Mouse (Mus musculus) myocyte (in vitro differentiated cells): Measurements from ENCODE around the gene Pgs1. TPM values are rescaled to one million over a fixed set of nuclear protein-coding genes. Genes with fewer than 3 reads are reported as not detected.

Experiments
- H3K27me3 ChIP-seq: one replicate; pipeline ENCODE4 v1.6.1; 2011; ENCODE audit not compliant: control insufficient read depth, insufficient read depth, insufficient read length
- H3K36me3 ChIP-seq: one replicate; pipeline ENCODE4 v1.6.1; 2011; ENCODE audit not compliant: control insufficient read depth, insufficient read depth
- H3K4me2 ChIP-seq: one replicate; pipeline ENCODE4 v1.6.1; 2011; ENCODE audit warnings: low read depth, control low read depth
- H3K4me3 ChIP-seq: one replicate; pipeline ENCODE4 v1.5.1; 2011; ENCODE audit warnings: mild to moderate bottlenecking, control low read depth, moderate library complexity
- H3K79me2 ChIP-seq: one replicate; pipeline ENCODE4 v1.6.1; 2011; ENCODE audit not compliant: control insufficient read depth, insufficient read depth
- H3ac ChIP-seq: one replicate; pipeline ENCODE4 v1.6.1; 2011; ENCODE audit not compliant: control insufficient read depth, insufficient read length
- CEBPB ChIP-seq: IDR thresholded peaks from 2 replicates; pipeline ENCODE4 v1.6.1; 2011; ENCODE audit warnings: mild to moderate bottlenecking, moderate library complexity; ENCODE audit not compliant: poor library complexity, insufficient read depth, severe bottlenecking
- E2F4 ChIP-seq: IDR thresholded peaks from one replicate; pipeline ENCODE4 v1.6.1; 2011; ENCODE audit warnings: mild to moderate bottlenecking, control low read depth, moderate library complexity; ENCODE audit not compliant: insufficient read depth
- MAX ChIP-seq: IDR thresholded peaks from one replicate; pipeline ENCODE4 v1.6.1; 2011; ENCODE audit warnings: low read depth, mild to moderate bottlenecking, control low read depth
- MYOD1 ChIP-seq, 3 experiments: IDR thresholded peaks; one replicate each; pipeline ENCODE4 v1.6.1; 2011; ENCODE audit warnings: control low read depth in 2 of 3, low read depth in 2 of 3, mild to moderate bottlenecking in 2 of 3, moderate library complexity in 1 of 3; ENCODE audit not compliant: insufficient read length in 2 of 3, control insufficient read depth in 1 of 3
- MYOG ChIP-seq, 3 experiments: IDR thresholded peaks; one replicate each; pipeline ENCODE4 v1.6.1; 2011; ENCODE audit warnings: control low read depth in 2 of 3, low read depth in 2 of 3, mild to moderate bottlenecking in 2 of 3; ENCODE audit not compliant: insufficient read length in 2 of 3, control insufficient read depth in 1 of 3, insufficient read depth in 1 of 3
- POLR2A ChIP-seq: IDR thresholded peaks from one replicate; pipeline ENCODE4 v1.6.1; 2011; ENCODE audit warnings: low read depth, mild to moderate bottlenecking, control low read depth, moderate library complexity; ENCODE audit not compliant: insufficient read length
- POLR2AphosphoS2 ChIP-seq: IDR thresholded peaks from one replicate; pipeline ENCODE4 v1.6.1; 2011; ENCODE audit warnings: low read depth, control low read depth; ENCODE audit not compliant: insufficient read length
- REST ChIP-seq: IDR thresholded peaks from one replicate; pipeline ENCODE4 v1.6.1; 2011; ENCODE audit warnings: mild to moderate bottlenecking, control low read depth, moderate library complexity; ENCODE audit not compliant: insufficient read depth, insufficient read length
- SRF ChIP-seq: IDR thresholded peaks from one replicate; pipeline ENCODE4 v1.6.1; 2011; ENCODE audit warnings: low read depth; ENCODE audit not compliant: control insufficient read depth, insufficient read length
- TCF12 ChIP-seq: IDR thresholded peaks from one replicate; pipeline ENCODE4 v1.6.1; 2011; ENCODE audit warnings: mild to moderate bottlenecking, control low read depth; ENCODE audit not compliant: poor library complexity, insufficient read depth, severe bottlenecking
- TCF3 ChIP-seq: IDR thresholded peaks from one replicate; pipeline ENCODE4 v1.6.1; 2011; ENCODE audit warnings: low read depth, control low read depth; ENCODE audit not compliant: insufficient read length
- USF1 ChIP-seq: IDR thresholded peaks from one replicate; pipeline ENCODE4 v1.6.1; 2011; ENCODE audit warnings: low read depth, mild to moderate bottlenecking, control low read depth, moderate library complexity
- polyA plus RNA-seq: library from polyadenylated mRNA; unstranded; fragments of >200 nt; fragmentation: generic; extraction: Trizol; gene quantifications from one replicate; pipeline ENCODE4 v1.2.1, GENCODE M21; 2012; ENCODE audit warnings: missing spikeins

Gene Pgs1
- polyA plus RNA-seq, 1 experiment = 61.6 TPM

- Histone ChIP-seq H3ac (no peak overlapping the region), H3K4me2 (no peak overlapping the region), H3K36me3 (peaks cover 20% of the 10 kb centered on the region), H3K27me3 (no peaks in the 10 kb centered on the region), H3K4me3 (no peak overlapping the region), H3K79me2 (peaks cover 76% of the 10 kb centered on the region)
- TF ChIP-seq MYOG (IDR thresholded peaks at IDR 0.05; ENCODE audit: control insufficient read depth in 1 of 3, insufficient read depth in 1 of 3, insufficient read length in 2 of 3, low read depth in 2 of 3) = peak in 1 of 3 experiments; percentile 28
- no peak for TF ChIP-seq REST
Observed at GRCm38 (mm10) chr11:118007460-118008143, 21.5 kb downstream of the Pgs1 start.

DNA sequence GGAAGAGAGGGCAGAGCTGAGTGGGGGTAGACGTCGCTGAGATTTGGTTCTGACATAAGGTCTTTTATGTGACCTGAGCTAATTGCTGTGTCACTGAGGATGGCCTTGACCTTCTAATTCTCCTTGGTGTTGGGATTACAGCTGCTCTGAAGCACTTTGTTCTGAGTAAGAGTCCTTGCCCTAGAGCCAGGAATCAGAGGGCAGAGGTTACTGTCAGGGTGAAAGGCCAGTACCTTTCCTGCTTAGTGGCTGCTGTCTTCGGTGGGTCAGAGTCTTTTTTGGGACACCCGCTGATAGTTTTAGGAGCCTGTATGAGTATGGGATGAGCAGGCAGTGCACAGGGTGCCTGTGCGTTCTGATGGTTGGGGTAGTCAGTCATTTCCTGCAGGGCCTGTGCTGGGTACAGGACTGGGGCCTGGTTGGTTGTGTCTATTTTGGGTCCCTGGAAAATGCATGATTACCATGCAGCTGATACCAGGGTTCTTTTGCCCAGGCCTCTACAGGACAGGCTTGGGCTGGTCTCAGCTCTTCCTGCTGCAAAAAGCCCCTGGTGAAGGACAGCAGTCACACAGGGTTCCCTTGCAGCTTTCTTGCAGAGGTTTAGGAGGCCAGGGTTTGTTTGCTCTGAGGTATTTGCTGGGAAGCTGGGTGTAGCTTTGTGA is 22.2 kb downstream of the Pgs1 start:
- H3K36me3 ChIP-seq = peaks cover 18% of the 10 kb centered on the region
- H3K27me3 ChIP-seq = no peaks in the 10 kb centered on the region
- peaks cover 81% of the 10 kb centered on the region for H3K79me2 ChIP-seq
- H3K4me3 ChIP-seq = no peak overlapping the region
- no peak overlapping the region for H3ac ChIP-seq
- no peak for TF ChIP-seq POLR2AphosphoS2
- TF ChIP-seq TCF3 = no peak
- TF ChIP-seq REST = no peak
- TF ChIP-seq USF1 = no peak
- no peak for TF ChIP-seq TCF12
- TF ChIP-seq MYOD1 (IDR thresholded peaks at IDR 0.05; ENCODE audit: control insufficient read depth in 1 of 3, insufficient read length in 2 of 3, low read depth in 2 of 3) = no peak
- TF ChIP-seq POLR2A = no peak
- H3K4me2 ChIP-seq = no peak overlapping the region

DNA sequence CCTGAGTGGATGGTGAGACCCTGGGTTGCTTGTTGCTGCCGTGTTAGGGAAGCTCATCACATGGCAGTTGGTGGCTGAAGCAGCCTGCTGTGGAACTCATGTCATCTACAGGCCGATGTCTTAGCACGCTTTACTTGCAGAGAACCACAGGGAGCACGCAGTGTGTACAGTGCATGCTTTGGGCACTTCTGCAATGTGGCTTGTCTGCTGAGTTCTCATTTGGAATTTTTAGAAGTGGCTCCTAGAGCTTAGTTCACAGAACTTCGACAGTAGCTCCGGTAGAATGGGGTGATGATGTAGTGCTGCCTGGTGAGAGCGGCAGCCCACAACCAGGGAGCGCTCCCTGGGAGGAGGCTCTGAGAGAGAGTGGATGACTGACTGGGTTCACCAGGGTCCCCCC is 22.8 kb downstream of the Pgs1 start:
- Histone ChIP-seq H3ac (no peak overlapping the region), H3K36me3 (peaks cover 16% of the 10 kb centered on the region), H3K4me2 (peak overlapping the region; percentile 47), H3K27me3 (no peaks in the 10 kb centered on the region), H3K4me3 (no peak overlapping the region), H3K79me2 (peaks cover 87% of the 10 kb centered on the region)
- TF ChIP-seq TCF3 (no peak), POLR2A (no peak), MYOG (IDR thresholded peaks at IDR 0.05; ENCODE audit: control insufficient read depth in 1 of 3, insufficient read depth in 1 of 3, insufficient read length in 2 of 3, low read depth in 2 of 3) (no peak), E2F4 (no peak), MAX (no peak), CEBPB (no peak), USF1 (no peak), MYOD1 (IDR thresholded peaks at IDR 0.05; ENCODE audit: control insufficient read depth in 1 of 3, insufficient read length in 2 of 3, low read depth in 2 of 3) (no peak), POLR2AphosphoS2 (no peak), REST (no peak)

DNA sequence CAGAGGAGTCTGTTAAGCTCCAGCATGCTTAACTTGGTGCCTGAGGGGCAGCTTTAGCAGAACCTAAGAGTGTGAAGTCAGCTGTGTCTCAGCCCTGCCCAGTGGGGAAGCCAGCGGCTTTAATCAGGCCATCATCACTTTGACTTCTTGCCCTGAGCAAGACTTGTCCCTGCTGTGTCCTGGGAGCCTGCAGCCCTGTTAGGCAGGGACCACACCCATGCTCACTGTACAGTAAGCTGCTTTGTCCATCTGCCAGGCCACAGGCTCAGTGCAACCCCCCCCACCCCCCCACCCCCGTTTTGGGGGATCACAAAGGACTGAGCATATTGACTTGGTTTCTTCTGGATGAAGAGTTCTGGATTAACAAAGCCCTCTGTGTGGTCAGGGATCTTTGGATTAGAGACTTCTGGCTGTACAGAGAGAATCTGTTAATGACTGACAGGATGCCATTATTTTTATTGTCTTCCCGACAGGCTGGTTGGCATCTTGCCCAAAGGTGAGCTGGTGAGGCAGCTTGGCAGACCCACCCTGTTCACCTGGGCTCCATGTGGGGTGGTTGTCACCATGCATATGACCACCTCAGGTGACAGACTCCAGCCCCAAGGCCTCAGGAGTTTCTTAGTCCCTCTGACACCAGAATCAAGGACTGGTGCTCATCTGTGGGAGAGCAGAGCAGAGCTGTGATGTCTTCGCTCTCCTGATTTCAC is 23.9 kb downstream of the Pgs1 start:
- Histone ChIP-seq H3K36me3 (peaks cover 16% of the 10 kb centered on the region), H3K4me3 (no peak overlapping the region), H3K27me3 (no peaks in the 10 kb centered on the region), H3ac (no peak overlapping the region), H3K4me2 (peak overlapping the region; percentile 47), H3K79me2 (peaks cover 91% of the 10 kb centered on the region)
- no peak for TF ChIP-seq TCF3
- no peak for TF ChIP-seq POLR2A
- TF ChIP-seq CEBPB = no peak
- TF ChIP-seq USF1 = no peak
- TF ChIP-seq TCF12 = no peak
- no peak for TF ChIP-seq REST
- no peak for TF ChIP-seq SRF
- TF ChIP-seq MYOD1 (IDR thresholded peaks at IDR 0.05; ENCODE audit: control insufficient read depth in 1 of 3, insufficient read length in 2 of 3, low read depth in 2 of 3) = no peak

DNA sequence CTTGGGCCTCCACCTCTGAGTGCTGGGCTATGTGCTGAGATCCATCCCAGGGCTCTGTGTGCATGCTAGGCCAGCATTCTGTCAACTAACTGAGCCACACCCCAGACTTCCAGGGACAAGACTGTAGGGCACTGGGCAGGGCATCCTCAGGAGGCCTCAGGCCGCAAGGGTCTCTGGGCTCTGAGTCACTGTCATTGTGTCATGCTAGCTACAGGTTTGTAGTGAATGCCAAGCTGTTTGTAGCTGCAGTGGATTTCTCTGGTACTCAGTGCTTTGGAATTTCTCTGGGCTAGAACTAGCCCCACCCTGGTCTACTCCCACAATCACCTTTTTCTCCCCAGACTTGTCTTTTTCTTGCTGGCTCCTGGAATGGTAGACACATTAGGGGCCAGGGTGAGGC is 26.5 kb downstream of the Pgs1 start:
- Histone ChIP-seq H3K27me3 (no peaks in the 10 kb centered on the region), H3K79me2 (peaks cover 84% of the 10 kb centered on the region), H3K36me3 (peaks cover under 1% of the 10 kb centered on the region), H3ac (no peak overlapping the region), H3K4me2 (peak overlapping the region; percentile 50), H3K4me3 (no peak overlapping the region)
- no peak for TF ChIP-seq REST
- TF ChIP-seq TCF12 = no peak
- no peak for TF ChIP-seq POLR2AphosphoS2
- no peak for TF ChIP-seq USF1
- no peak for TF ChIP-seq MAX
- TF ChIP-seq TCF3 = no peak
- no peak for TF ChIP-seq E2F4
